In genomic region chr1:135752737-135753348, GRCm38 (mm10) we compare ENCODE assay signal across 8 mouse cellular contexts. TPM values are rescaled to one million over a fixed set of nuclear protein-coding genes. Genes with fewer than 3 reads are reported as not detected.
DNase-seq lines count a peak whose midpoint lies in the region; ATAC-seq and TF ChIP-seq lines count a peak whose summit lies in the region.

No protein-coding gene starts in this region.

- ATAC-seq in activated CD4-positive, CD25-positive, alpha-beta regulatory T cell, adult 4 months, result peak; percentile 100
- ATAC-seq in common myeloid progenitor, adult 5-6 weeks (replicated peaks; ENCODE audit: low read depth, poor library complexity, severe bottlenecking), result peak; percentile 99
- peak; percentile 99 for ATAC-seq in megakaryocyte, adult 5-6 weeks (ENCODE audit: poor library complexity, severe bottlenecking)

- peak; percentile 87 to 90 for DNase-seq in gastrocnemius, adult 8-10 months (ENCODE audit: low spot score in 2 of 2)
- DNase-seq in hindlimb bud, embryonic 11.5 days (ENCODE audit: extremely low spot score, low read depth, low spot score), result peak; percentile 85
- DNase-seq in left cerebral cortex, adult 2 months (ENCODE audit: extremely low spot score in 1 of 2, low spot score in 2 of 2), result peak; percentile 90 to 91
- peak; percentile 93 to 95 for DNase-seq in right cerebral cortex, adult 2 months (ENCODE audit: low spot score in 2 of 2)
- DNase-seq in urinary bladder, postnatal 10 days (ENCODE audit: low spot score), result peak; percentile 73

- peak; percentile 91 for TF ChIP-seq CTCF in left cerebral cortex, adult 2 months (IDR thresholded peaks at IDR 0.05)

- intact Hi-C loops in left cerebral cortex, adult 2 months (cut with DNase I), result loop anchor here (1.0 to 5.0 kb wide), 4 partner anchors 28 to 74 kb away; no protein-coding TSS in a partner anchor

- no peak overlapping the region for H3K4me3 ChIP-seq in left cerebral cortex, adult 2 months

- H3K27ac ChIP-seq in left cerebral cortex, adult 2 months, result no peak overlapping the region

RNA-seq across cellular contexts. Expression of gene Phlda3, which starts 13.1 kb away (rescaled TPM):
- 1 to 10 TPM; 1.9 to 3.8 TPM for polyA plus RNA-seq in activated CD4-positive, CD25-positive, alpha-beta regulatory T cell, adult 4 months (2017; shearing (Covaris generic))
- 1.6 and 2.2 TPM in 2 replicates for total RNA-seq in common myeloid progenitor, adult 5-6 weeks (2017)
- total RNA-seq in gastrocnemius, adult 8-10 months (2022), result 100 to 1,000 TPM; 131 to 182 (median 168) TPM
- total RNA-seq in left cerebral cortex, adult 2 months (2021), result 10 to 100 TPM; 18.2 to 20.0 TPM
- total RNA-seq in megakaryocyte, adult 5-6 weeks (2015), result 0.75 TPM in 1 of 2 replicates, not detected in the other
- total RNA-seq in megakaryocyte, adult 5-6 weeks (2017), result 0.22 and 1.2 TPM in 2 replicates

RNA-seq across cellular contexts. Expression of gene Tnni1, which starts 26.4 kb away (rescaled TPM):
- polyA plus RNA-seq in activated CD4-positive, CD25-positive, alpha-beta regulatory T cell, adult 4 months (2017; shearing (Covaris generic)), result not detected
- not detected in 2 replicates for total RNA-seq in common myeloid progenitor, adult 5-6 weeks (2017)
- total RNA-seq in gastrocnemius, adult 8-10 months (2022), result 100 to 1,000 TPM; 238 to 314 (median 288) TPM
- 1 to 10 TPM; 1.6 to 1.7 TPM for total RNA-seq in left cerebral cortex, adult 2 months (2021)
- 0.36 and 0.45 TPM in 2 replicates for total RNA-seq in megakaryocyte, adult 5-6 weeks (2015)
- not detected in 2 replicates for total RNA-seq in megakaryocyte, adult 5-6 weeks (2017)

RNA-seq across cellular contexts. Expression of gene Csrp1, which starts 33.0 kb away (rescaled TPM):
- 10 to 100 TPM; 14.5 to 35.2 TPM for polyA plus RNA-seq in activated CD4-positive, CD25-positive, alpha-beta regulatory T cell, adult 4 months (2017; shearing (Covaris generic))
- 161 and 170 TPM in 2 replicates for total RNA-seq in common myeloid progenitor, adult 5-6 weeks (2017)
- 10 to 100 TPM; 17.2 to 24.8 (median 23.2) TPM for total RNA-seq in gastrocnemius, adult 8-10 months (2022)
- total RNA-seq in left cerebral cortex, adult 2 months (2021), result 100 to 1,000 TPM; 208 to 212 TPM
- total RNA-seq in megakaryocyte, adult 5-6 weeks (2015), result 86.2 and 87.6 TPM in 2 replicates
- total RNA-seq in megakaryocyte, adult 5-6 weeks (2017), result 99.9 and 100 TPM in 2 replicates

Comparison
In these comparisons a context has a peak if more than half of its experiments do, and no peak if none do; other contexts are left out.
1. RNA of gene Phlda3, which starts 13.1 kb away (total RNA-seq): 131 to 182 TPM in gastrocnemius, adult 8-10 months; 18.2 to 20.0 TPM in left cerebral cortex, adult 2 months, 1.6 to 2.2 TPM in common myeloid progenitor, adult 5-6 weeks and 0.22 to 1.2 TPM in megakaryocyte, adult 5-6 weeks; every median in the first group is over 4 times any median in the second.
2. RNA of gene Tnni1, which starts 26.4 kb away (total RNA-seq): 238 to 314 TPM in gastrocnemius, adult 8-10 months; 1.6 to 1.7 TPM in left cerebral cortex, adult 2 months, 0.36 to 0.45 TPM in megakaryocyte, adult 5-6 weeks and not detected in common myeloid progenitor, adult 5-6 weeks; every median in the first group is over 10 times any median in the second.
3. Peak in every context shown above with its lines, with median percentiles within 50 percentile points of each other: ATAC-seq and DNase-seq.